Mouse (Mus musculus) heart, postnatal 0 days (tissue): Measurements from ENCODE around the gene Pitpnm3.
A peak's percentile ranks its signal among the peaks of the same experiment; 100 is the strongest.

Experiments
- CTCF ChIP-seq: IDR thresholded peaks from 2 replicates; pipeline ENCODE4 v1.5.1; 2016; ENCODE audit warnings: antibody characterized with exemption, control low read depth, low read depth
- EP300 ChIP-seq: IDR thresholded peaks from 2 replicates; pipeline ENCODE4 v1.6.1; 2016; ENCODE audit warnings: antibody characterized with exemption, low read depth

DNA sequence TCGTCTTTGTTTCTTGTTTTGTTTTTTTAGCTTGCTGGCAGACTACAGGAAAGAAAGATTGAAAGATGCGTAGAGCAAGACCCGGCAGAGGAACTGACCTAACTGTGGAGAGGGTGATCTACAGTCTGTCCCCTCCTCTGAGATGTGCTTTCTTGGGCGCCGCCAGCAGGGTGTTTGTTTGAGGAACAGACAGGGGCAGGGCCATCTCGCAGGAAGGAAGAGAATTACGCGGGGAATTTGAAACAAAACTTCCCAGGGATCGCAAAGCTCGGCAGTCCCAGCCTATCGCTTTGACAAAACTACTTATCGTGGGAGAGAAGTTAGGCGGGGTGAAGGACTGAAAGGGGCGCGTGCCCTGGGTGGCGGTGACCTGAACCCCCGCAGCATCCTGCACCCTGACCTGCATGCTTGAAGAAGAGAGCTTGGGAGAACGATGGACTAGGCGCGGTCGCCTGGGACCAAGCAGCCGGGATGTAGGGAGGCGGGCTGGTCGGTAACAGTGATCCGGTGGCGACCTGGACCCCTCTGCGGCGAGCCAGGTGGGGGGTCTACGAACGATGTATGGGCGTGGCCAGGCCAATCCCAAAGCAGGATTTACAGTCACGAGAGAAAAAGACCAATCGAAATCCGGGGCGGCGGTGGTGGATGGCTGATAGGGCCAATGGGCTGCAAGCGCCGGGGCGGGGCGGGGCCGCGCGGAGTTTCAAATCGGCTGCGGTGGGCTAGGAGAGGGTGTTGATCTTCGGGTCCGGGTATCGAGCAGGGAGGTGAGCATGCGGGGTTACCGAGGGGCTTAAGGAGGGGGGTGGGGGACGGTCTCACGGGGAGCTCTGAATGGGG, 93.6 kb downstream of the Pitpnm3 start, which contains the start of gene Pimreg:
- peak; percentile 14; the same call in 1 of the 2 replicates for TF ChIP-seq CTCF
- TF ChIP-seq EP300 = no peak
